Mouse (Mus musculus) inflammation-experienced regulatory T-cells, adult 6 months (primary cell): ENCODE measurements around the gene Nhp2. TPM values are rescaled to one million over a fixed set of nuclear protein-coding genes. Genes with fewer than 3 reads are reported as not detected.
"Not testable (repeated sequence)": the region's sequence is repeated elsewhere in the genome, so short reads cannot be mapped to it uniquely, and the experiment has no call there.

Experiments used
- ATAC-seq: one replicate; pipeline ENCODE4 v1.8.0; 2017
- polyA plus RNA-seq, 3 experiments: library from polyadenylated mRNA; unstranded; fragments of 100-300 nt; shearing (Covaris generic); gene quantifications; one replicate each; pipeline ENCODE4 v1.2.1; 2017

Gene Nhp2
- polyA plus RNA-seq, 3 experiments from 2014 or later: 100 to 149 (median 102) TPM

GRCm38 (mm10) chr11:51658705-51659104 lies 39.2 kb downstream of the Nhp2 start:
- no peak for ATAC-seq

- no peak for ATAC-seq
Observed at GRCm38 (mm10) chr11:51661867-51662365, 42.4 kb downstream of the Nhp2 start.

- no peak for ATAC-seq
Observed at GRCm38 (mm10) chr11:51662632-51663031, 43.1 kb downstream of the Nhp2 start.

GRCm38 (mm10) chr11:51664747-51665146 lies 45.2 kb downstream of the Nhp2 start:
- ATAC-seq: not testable (repeated sequence)

- no peak for ATAC-seq
Observed at GRCm38 (mm10) chr11:51670846-51671245, 51.3 kb downstream of the Nhp2 start.

GRCm38 (mm10) chr11:51671376-51671775 lies 51.8 kb downstream of the Nhp2 start:
- no peak for ATAC-seq

GRCm38 (mm10) chr11:51673291-51673690 lies 53.8 kb downstream of the Nhp2 start:
- no peak for ATAC-seq

Other genes starting within 250 kb of the Nhp2 start
- 10 to 100 TPM; 25.2 to 33.5 (median 27.6) TPM for gene Phykpl, start 35.0 kb upstream of the Nhp2 start, polyA plus RNA-seq
- 10 to 100 TPM; 32.6 to 39.5 (median 35.5) TPM for gene Hnrnpab, start 12.9 kb upstream of the Nhp2 start, polyA plus RNA-seq
- 10 to 100 TPM; 35.7 to 40.3 (median 38.6) TPM for gene Rmnd5b, start 16.2 kb downstream of the Nhp2 start, polyA plus RNA-seq
- 1 to 10 TPM; 1.3 to 2.4 (median 1.4) TPM for gene N4bp3, start 31.1 kb downstream of the Nhp2 start, polyA plus RNA-seq
- gene D930048N14Rik, start 31.2 kb downstream of the Nhp2 start, polyA plus RNA-seq: 1 to 10 TPM in 2 of 3 experiments, under 1 TPM in 1; 0.86 to 1.5 (median 1.0) TPM
- gene 0610009B22Rik, start 69.1 kb downstream of the Nhp2 start, polyA plus RNA-seq: 10 to 100 TPM; 16.8 to 30.5 (median 21.6) TPM
- 10 to 100 TPM; 15.3 to 22.3 (median 19.0) TPM for gene Sec24a, start 143.9 kb downstream of the Nhp2 start, polyA plus RNA-seq
- 100 to 1,000 TPM; 128 to 162 (median 150) TPM for gene Sar1b, start 144.0 kb downstream of the Nhp2 start, polyA plus RNA-seq
- 10 to 100 TPM; 14.1 to 21.5 (median 20.1) TPM for gene Jade2, start 237.9 kb downstream of the Nhp2 start, polyA plus RNA-seq